Mouse (Mus musculus) v-Abl transformed pro-B cells (cell line): ENCODE results near the gene Atxn7l1.

ENCODE experiments used
- in situ Hi-C, 2 experiments: fragments of 400-800 bp; cut with MboI; formaldehyde crosslinking; loops; one replicate each; pipeline ENCODE4 v1.15.1; 2025; ENCODE audit not compliant: unreplicated experiment in 2 of 2

Gene Atxn7l1

GRCm38 (mm10) chr12:33302070-33302469 is 154.6 kb downstream of the Atxn7l1 start:
- in situ Hi-C loops, result loop anchor here (10.0 to 25.0 kb wide), 6 partner anchors 915 to 1735 kb away; partner anchors contain the start of genes Hbp1 (in 2 of the 2), Ccdc71l (in 1 of the 2), Pik3cg (in 1 of the 2) and Snx13 (in 1 of the 2)

DNA sequence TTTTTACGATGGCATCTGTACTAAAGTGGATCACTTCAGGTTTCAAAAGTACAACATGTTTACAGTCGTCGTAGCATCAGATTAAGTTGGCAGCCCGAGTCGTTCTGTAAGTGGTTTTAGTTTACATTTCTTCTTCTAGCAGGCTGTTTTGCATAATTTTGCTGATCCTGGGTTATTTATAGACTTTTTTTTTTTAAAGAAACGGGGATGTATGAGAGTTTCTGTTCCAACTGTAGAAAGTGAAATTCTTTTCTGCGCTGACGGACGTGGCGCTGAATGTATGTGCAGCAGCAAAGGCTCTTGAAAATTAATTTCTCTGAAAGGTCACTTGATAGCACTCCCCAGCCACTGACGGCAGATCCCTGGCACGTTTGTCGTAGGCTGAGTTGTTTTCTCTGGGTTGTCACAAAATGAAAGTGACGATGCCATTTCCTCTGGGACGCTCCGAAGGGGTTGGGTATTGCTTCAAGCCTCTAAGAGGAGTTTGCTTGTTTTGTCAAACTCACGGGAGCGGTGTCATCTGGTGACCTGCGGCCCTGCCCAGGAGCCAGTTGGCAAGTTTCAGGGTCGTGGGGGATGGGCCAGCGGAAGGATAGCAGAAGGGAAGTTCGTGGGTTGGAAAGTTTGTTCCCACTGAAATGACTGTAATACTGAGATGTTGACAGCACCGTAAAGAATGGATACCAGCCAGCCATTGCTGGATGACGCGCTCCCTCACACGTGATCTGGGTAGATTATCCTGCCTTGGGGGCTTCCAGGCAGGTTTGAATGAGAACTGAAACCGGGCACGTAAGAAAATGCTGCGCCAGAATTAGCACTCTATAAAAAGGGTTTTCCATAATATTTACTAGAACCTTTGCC is 155.3 kb downstream of the Atxn7l1 start:
- in situ Hi-C loops, result loop anchor here (10.0 to 25.0 kb wide), 6 partner anchors 915 to 1735 kb away; partner anchors contain the start of genes Hbp1 (in 2 of the 2), Ccdc71l (in 1 of the 2), Pik3cg (in 1 of the 2) and Snx13 (in 1 of the 2)

- in situ Hi-C loops, result loop anchor here (10.0 to 25.0 kb wide), 6 partner anchors 916 to 1734 kb away; partner anchors contain the start of genes Hbp1 (in 2 of the 2), Ccdc71l (in 1 of the 2), Pik3cg (in 1 of the 2) and Snx13 (in 1 of the 2)
These were observed 155.9 kb downstream of the Atxn7l1 start for GRCm38 (mm10) chr12:33303384-33303770.

DNA sequence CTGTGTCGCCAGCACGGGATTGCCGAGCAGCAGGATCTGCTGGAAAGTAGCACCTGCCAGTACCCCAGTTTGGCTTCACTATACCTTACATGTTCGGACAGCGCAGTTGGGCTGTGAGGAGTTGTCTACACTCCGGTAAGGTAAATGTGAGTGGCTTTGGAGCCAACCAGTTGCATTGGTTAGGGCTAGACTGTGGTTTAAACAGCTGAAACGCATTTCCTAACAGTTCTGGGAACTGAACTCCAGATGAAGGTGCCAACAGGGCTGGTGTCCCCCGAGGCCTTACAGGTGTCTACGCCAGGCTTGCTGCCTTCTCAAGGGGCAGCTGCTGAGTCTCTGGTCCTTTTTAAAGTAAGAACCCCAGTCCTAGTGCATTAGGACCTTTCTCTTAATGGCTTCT is 157.6 kb downstream of the Atxn7l1 start:
- in situ Hi-C loops, result loop anchor here (10.0 to 25.0 kb wide), 6 partner anchors 918 to 1732 kb away; partner anchors contain the start of genes Hbp1 (in 2 of the 2), Ccdc71l (in 1 of the 2), Pik3cg (in 1 of the 2) and Snx13 (in 1 of the 2)

DNA sequence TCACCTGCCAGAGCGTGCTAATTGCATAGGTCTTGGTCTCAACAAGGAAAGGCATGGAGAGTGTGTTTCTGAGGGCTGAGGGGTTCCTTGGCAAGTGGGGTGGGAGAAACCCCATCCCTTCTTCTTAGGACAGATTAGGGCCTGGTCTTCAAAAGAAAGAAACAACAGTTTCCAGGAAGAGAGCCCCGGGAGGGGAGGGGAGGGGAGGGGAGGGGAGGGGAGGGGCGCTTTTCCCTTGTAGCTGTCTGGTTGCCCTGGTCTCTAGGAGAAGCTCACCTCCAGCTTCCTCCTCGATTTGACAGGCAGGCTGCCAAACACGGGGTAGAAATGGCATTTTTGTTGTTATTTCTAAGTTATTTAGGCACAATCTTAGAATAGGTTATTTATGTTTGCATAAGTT is 159.0 kb downstream of the Atxn7l1 start:
- in situ Hi-C loops, result loop anchor here (10.0 to 25.0 kb wide), 6 partner anchors 919 to 1731 kb away; partner anchors contain the start of genes Hbp1 (in 2 of the 2), Ccdc71l (in 1 of the 2), Pik3cg (in 1 of the 2) and Snx13 (in 1 of the 2)

DNA sequence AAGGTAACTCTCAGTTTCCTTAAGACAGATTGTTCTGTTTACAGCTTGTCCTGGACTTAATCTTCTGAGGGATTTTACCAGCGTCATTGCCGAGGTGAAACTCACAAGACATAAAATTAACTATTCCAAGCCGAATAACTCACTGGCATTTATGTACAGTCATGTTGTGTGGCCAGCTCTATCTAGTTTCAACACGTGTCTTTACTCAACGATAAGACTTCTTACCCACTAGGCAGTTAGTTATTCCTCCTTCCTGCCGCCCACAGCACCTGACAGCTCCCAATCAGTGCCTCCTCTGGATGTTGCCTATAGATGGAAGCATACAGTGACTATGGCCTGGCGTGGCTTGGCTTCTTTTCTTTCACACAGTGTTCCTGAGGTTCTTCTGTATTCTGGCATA is 161.2 kb downstream of the Atxn7l1 start:
- in situ Hi-C loops, result loop anchor here (10.0 to 25.0 kb wide), 6 partner anchors 921 to 1729 kb away; partner anchors contain the start of genes Hbp1 (in 2 of the 2), Ccdc71l (in 1 of the 2), Pik3cg (in 1 of the 2) and Snx13 (in 1 of the 2)

- in situ Hi-C loops, result loop anchor here (25.0 kb wide), 5 partner anchors 927 to 1723 kb away; partner anchors contain the start of genes Hbp1 (in 2 of the 2), Ccdc71l (in 1 of the 2), Pik3cg (in 1 of the 2) and Snx13 (in 1 of the 2)
These were observed 166.6 kb downstream of the Atxn7l1 start for GRCm38 (mm10) chr12:33313828-33314671.

GRCm38 (mm10) chr12:33314924-33315643 is 167.6 kb downstream of the Atxn7l1 start:
- in situ Hi-C loops, result loop anchor here (25.0 kb wide), 5 partner anchors 928 to 1722 kb away; partner anchors contain the start of genes Hbp1 (in 2 of the 2), Ccdc71l (in 1 of the 2), Pik3cg (in 1 of the 2) and Snx13 (in 1 of the 2)

- in situ Hi-C loops, result loop anchor here (25.0 kb wide), 5 partner anchors 929 to 1721 kb away; partner anchors contain the start of genes Hbp1 (in 2 of the 2), Ccdc71l (in 1 of the 2), Pik3cg (in 1 of the 2) and Snx13 (in 1 of the 2)
These were observed 168.3 kb downstream of the Atxn7l1 start for GRCm38 (mm10) chr12:33315804-33316203.

GRCm38 (mm10) chr12:33317792-33318530 is 170.5 kb downstream of the Atxn7l1 start:
- in situ Hi-C loops, result loop anchor here (25.0 kb wide), 5 partner anchors 931 to 1719 kb away; partner anchors contain the start of genes Hbp1 (in 2 of the 2), Ccdc71l (in 1 of the 2), Pik3cg (in 1 of the 2) and Snx13 (in 1 of the 2)

DNA sequence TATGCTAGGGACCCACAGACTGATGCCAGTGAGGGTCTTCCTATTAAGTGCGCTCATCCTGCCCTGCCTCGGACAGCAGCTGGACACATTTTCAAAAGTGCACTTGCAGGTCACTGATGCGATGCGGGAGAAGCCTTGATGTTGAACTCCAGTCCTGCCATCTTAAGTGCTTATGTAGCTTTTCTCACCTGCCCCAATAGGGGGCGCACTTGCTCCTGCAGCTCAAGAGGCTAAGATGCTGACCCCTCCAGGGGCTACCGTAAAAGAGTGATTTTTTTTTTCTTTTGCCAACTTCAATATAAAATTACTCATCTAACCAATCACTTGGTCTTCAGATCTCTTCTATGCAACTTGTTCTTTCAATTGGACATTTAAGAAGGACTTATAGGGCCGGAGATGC is 175.1 kb downstream of the Atxn7l1 start:
- in situ Hi-C loops, result loop anchor here (25.0 kb wide), 5 partner anchors 935 to 1715 kb away; partner anchors contain the start of genes Hbp1 (in 2 of the 2), Ccdc71l (in 1 of the 2), Pik3cg (in 1 of the 2) and Snx13 (in 1 of the 2)

GRCm38 (mm10) chr12:33323821-33324220 is 176.3 kb downstream of the Atxn7l1 start:
- in situ Hi-C loops, result loop anchor here (25.0 kb wide), 5 partner anchors 937 to 1713 kb away; partner anchors contain the start of genes Hbp1 (in 2 of the 2), Ccdc71l (in 1 of the 2), Pik3cg (in 1 of the 2) and Snx13 (in 1 of the 2)

GRCm38 (mm10) chr12:33325424-33325823 is 177.9 kb downstream of the Atxn7l1 start:
- in situ Hi-C loops, result no loop called here

DNA sequence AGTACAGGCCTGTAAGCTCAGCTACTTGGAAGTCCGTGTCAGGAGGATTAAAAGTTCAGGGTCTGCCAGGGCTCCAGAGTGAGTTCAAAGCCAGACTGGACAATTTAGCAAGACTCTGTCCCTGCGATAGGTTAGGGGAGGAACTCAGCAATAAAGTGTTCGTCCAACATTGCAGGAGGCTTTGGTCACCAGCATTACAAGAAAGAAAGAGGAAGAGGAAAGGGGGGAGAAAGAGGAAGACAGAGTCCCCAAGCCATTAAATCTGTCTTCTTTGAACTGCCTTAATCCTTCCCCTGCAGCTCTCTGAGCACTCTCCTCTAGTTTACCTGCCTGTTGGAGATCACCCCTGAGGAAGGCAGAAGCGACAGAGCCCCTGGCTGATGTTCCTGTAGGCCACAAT is 184.6 kb downstream of the Atxn7l1 start:
- in situ Hi-C loops, result loop anchor here in 1 of 2 experiments (10.0 kb wide), 1 partner anchor 187 kb away; the partner anchor contains the start of gene Atxn7l1

DNA sequence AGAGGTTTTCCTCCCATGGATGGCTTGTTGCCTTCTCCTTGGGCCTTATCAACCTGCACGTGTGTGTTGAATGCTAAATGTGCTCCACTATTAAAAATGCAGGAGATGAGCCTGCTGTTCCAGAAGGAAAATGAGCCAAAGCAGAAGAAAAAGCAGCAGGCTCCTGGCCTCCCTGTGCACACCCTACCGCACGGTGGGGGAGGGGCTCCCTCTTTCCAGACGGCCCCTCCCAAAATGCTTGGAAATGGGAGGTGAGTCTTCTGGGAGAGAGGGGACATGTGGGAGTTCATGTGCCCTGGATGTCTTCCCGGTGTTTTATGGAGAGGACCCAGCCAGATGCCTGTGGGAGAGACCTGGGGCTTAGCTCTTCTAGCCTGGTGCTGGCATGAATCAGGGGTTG is 185.3 kb downstream of the Atxn7l1 start:
- in situ Hi-C loops, result loop anchor here in 1 of 2 experiments (10.0 kb wide), 1 partner anchor 188 kb away; the partner anchor contains the start of gene Atxn7l1

DNA sequence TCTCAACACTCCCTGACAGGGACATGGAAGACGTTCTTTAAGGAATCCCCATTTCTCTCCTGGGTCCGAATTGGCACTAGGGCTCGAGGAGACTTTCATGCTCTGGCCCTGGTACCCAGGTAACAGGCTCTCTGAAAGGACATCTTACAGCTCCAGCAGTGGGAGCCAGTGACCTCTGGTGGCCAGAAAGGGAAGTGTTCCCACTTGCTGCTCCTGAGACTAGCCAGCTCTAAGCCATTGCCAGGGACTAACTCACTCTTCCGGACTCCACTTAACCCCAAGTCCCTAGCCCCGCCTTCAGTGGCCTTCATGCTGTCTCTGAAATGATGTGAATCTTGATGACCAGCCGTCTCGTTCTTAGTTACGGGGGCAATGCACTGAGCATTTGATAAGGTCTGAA is 186.4 kb downstream of the Atxn7l1 start:
- in situ Hi-C loops, result loop anchor here in 1 of 2 experiments (10.0 kb wide), 1 partner anchor 189 kb away; the partner anchor contains the start of gene Atxn7l1

DNA sequence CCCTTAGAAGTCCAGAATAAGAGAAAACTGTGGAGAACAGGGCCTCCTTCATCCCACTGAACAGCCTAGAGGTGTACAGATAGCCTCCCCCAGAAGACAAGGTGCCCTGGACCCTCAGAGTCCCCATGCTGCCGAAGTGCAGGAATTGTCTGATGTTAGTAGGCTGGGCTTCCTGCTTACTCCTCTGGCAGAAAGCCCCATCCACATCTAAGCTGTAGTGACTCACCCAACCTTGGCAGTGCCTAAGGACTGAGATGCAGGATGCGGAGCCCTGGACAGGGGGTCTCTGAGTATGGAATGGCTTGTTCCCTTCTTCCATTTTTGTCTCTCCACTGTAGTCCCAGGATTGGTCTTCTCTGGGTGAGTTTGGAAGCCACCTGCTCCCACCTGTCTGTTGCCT is 187.0 kb downstream of the Atxn7l1 start:
- in situ Hi-C loops, result loop anchor here in 1 of 2 experiments (10.0 kb wide), 1 partner anchor 190 kb away; the partner anchor contains the start of gene Atxn7l1
